Comparison of ENCODE assay signal across 9 mouse cellular contexts in genomic region chr4:120404247-120404646, GRCm38 (mm10). TPM values are rescaled to one million over a fixed set of nuclear protein-coding genes. Genes with fewer than 3 reads are reported as not detected.
DNase-seq lines count a peak whose midpoint lies in the region; ATAC-seq and TF ChIP-seq lines count a peak whose summit lies in the region.
"Had no signal": no experiment of that assay in that cellular context is flagged by ENCODE, and none has a peak within 500 bp of the region (broad histone marks: within the 10 kb centered on the region; RNA-seq: fewer than 3 reads in every experiment).

No protein-coding gene starts in this region.

- no peak for TF ChIP-seq EP300 in heart, postnatal 0 days (IDR thresholded peaks at IDR 0.05; ENCODE audit: low read depth)

- H3K27ac ChIP-seq in heart, postnatal 0 days (ENCODE audit: low read depth) = no peak overlapping the region
- H3K27ac ChIP-seq in testis, adult 2 months (ENCODE audit: control insufficient read depth, insufficient read depth, low read depth, low read length) = no peak overlapping the region
- H3K27ac ChIP-seq in hindbrain, postnatal 0 days = peak overlapping the region; percentile 95; the same call in 1 of the 2 replicates

- H3K9me3 ChIP-seq in heart, postnatal 0 days (replicated peaks; ENCODE audit: control insufficient read depth, low read length) = no peaks in the 10 kb centered on the region
- H3K9me3 ChIP-seq in hindbrain, postnatal 0 days (ENCODE audit: low read length) = no peaks in the 10 kb centered on the region
- H3K9me3 ChIP-seq: stomach, embryonic 15.5 days had no signal

- no peak overlapping the region for H3K9ac ChIP-seq in heart, postnatal 0 days (replicated peaks; ENCODE audit: low read depth, low read length)
- H3K9ac ChIP-seq in hindbrain, postnatal 0 days (replicated peaks; ENCODE audit: low read length) = no peak overlapping the region; the same call in 1 of the 2 replicates
- H3K9ac ChIP-seq: stomach, embryonic 15.5 days had no signal

- no peak for TF ChIP-seq CTCF in heart, postnatal 0 days (IDR thresholded peaks at IDR 0.05; ENCODE audit: low read depth)
- no peak for TF ChIP-seq CTCF in testis, adult 2 months (IDR thresholded peaks at IDR 0.05; ENCODE audit: control insufficient read depth, insufficient read depth, insufficient replicate concordance, low read depth, low read length)
- TF ChIP-seq CTCF in hindbrain, postnatal 0 days (IDR thresholded peaks at IDR 0.05; ENCODE audit: low read depth) = no peak

- intact Hi-C loops in heart, postnatal 10 days (cut with DNase I) = no loop called here

- peak overlapping the region; percentile 98; the same call in 1 of the 2 replicates for H3K4me3 ChIP-seq in heart, postnatal 0 days (ENCODE audit: low read depth, low read length)
- peak overlapping the region; percentile 72; the same call in 1 of the 2 replicates for H3K4me3 ChIP-seq in testis, adult 2 months (ENCODE audit: control insufficient read depth, low read depth, low read length)
- H3K4me3 ChIP-seq in hindbrain, postnatal 0 days (ENCODE audit: low read length) = no peak overlapping the region

- DNase-seq in heart, postnatal 0 days (ENCODE audit: low spot score) = no peak
- DNase-seq in heart, postnatal 10 days = no peak
- DNase-seq in testis, postnatal 10 days (ENCODE audit: low spot score) = no peak
- no peak for DNase-seq in hindbrain, postnatal 0 days (ENCODE audit: low spot score)
- DNase-seq in frontal cortex, postnatal 36 days (ENCODE audit: low spot score in 2 of 2) = no peak
- no peak for DNase-seq in cerebellum, adult 11 months
- DNase-seq in cerebellum, adult 8-10 months = no peak

- H3K36me3 ChIP-seq in heart, postnatal 0 days (replicated peaks; ENCODE audit: control insufficient read depth, insufficient read depth, low read length) = no peaks in the 10 kb centered on the region
- no peaks in the 10 kb centered on the region for H3K36me3 ChIP-seq in testis, adult 2 months (ENCODE audit: control insufficient read depth, insufficient read depth, low read length)
- H3K36me3 ChIP-seq in hindbrain, postnatal 0 days (ENCODE audit: insufficient read depth, low read length) = no peaks in the 10 kb centered on the region
- H3K36me3 ChIP-seq: stomach, embryonic 15.5 days had no signal

- ATAC-seq in heart, postnatal 0 days (ENCODE audit: insufficient read depth, low read depth) = no peak
- ATAC-seq in hindbrain, postnatal 0 days = no peak

- TF ChIP-seq POLR2A in testis, adult 2 months (IDR thresholded peaks at IDR 0.05; ENCODE audit: control insufficient read depth, low read depth, low read length) = no peak

- H3K27me3 ChIP-seq in heart, postnatal 0 days (ENCODE audit: control insufficient read depth, insufficient read depth, low read length) = no peaks in the 10 kb centered on the region
- H3K27me3 ChIP-seq in testis, adult 2 months (ENCODE audit: control insufficient read depth, insufficient read depth, low read length) = no peaks in the 10 kb centered on the region
- no peaks in the 10 kb centered on the region for H3K27me3 ChIP-seq in hindbrain, postnatal 0 days (ENCODE audit: insufficient read depth, low read length)
- H3K27me3 ChIP-seq: stomach, embryonic 15.5 days had no signal

- H3K4me1 ChIP-seq in heart, postnatal 0 days (ENCODE audit: control insufficient read depth, insufficient read depth) = peaks cover 19% of the 10 kb centered on the region; the same call in 1 of the 2 replicates
- H3K4me1 ChIP-seq in testis, adult 2 months (ENCODE audit: control insufficient read depth, insufficient read depth, low read length) = peaks cover 9% of the 10 kb centered on the region
- H3K4me1 ChIP-seq in hindbrain, postnatal 0 days (ENCODE audit: insufficient read depth, low read length) = no peaks in the 10 kb centered on the region; the same call in 1 of the 2 replicates

- no peak overlapping the region; the same call in 1 of the 2 replicates for H3K4me2 ChIP-seq in heart, postnatal 0 days (ENCODE audit: low read depth, low read length)
- H3K4me2 ChIP-seq in hindbrain, postnatal 0 days (ENCODE audit: low read depth, low read length) = peak overlapping the region; percentile 68

RNA-seq across cellular contexts. Expression of gene Scmh1, which starts 0.8 kb away (rescaled TPM):
- 26.8 and 28.3 TPM in 2 replicates for total RNA-seq in heart, postnatal 0 days (2014; rRNA removed; ENCODE audit: low replicate concordance)
- 49.8 and 51.5 TPM in 2 replicates for polyA plus RNA-seq in heart, postnatal 0 days (2015; fragmentation: Nextera tagmentation; extraction: Ambion mirVana)
- total RNA-seq in heart, postnatal 10 days (2021) = 10 to 100 TPM; 77.3 to 80.1 TPM
- polyA plus RNA-seq in testis, adult 2 months (2012; rRNA removed) = 120 and 122 TPM in 2 replicates
- total RNA-seq in hindbrain, postnatal 0 days (2014; rRNA removed) = 36.2 and 65.0 TPM in 2 replicates
- polyA plus RNA-seq in hindbrain, postnatal 0 days (2015; fragmentation: Nextera tagmentation; extraction: Ambion mirVana) = 51.4 and 52.5 TPM in 2 replicates
